Mouse (Mus musculus) retina, postnatal 1 day (tissue): ENCODE results near the gene Afm.

Experiments
- DNase-seq: peaks from one replicate; pipeline ENCODE4 v3.0.0-alpha.2; 2012

Gene Afm

DNA sequence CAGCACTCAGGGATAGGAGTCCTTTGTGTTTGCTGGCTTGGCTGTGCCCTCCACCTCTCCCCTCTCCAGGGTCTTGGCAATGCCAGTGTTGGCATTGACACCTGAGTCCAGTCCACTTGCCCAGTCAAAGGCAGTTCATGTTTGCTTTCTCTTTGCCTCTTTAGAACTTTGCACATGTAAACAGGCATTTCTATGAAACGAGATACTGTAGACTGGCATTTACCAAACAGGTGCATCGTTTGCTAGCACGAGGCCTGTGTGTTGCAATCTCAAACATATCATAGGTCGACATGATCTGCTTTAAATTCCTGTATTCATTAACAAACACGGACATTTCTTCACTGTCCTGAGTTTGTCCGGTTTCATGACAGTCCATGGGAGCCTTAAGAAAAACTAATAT, 42.0 kb downstream of the Afm start, which contains the start of gene 5830473C10Rik:
Gene 5830473C10Rik, plus strand, starts transcription at position 365 of the 400 bp plus-strand sequence.
- no peak for DNase-seq

DNA sequence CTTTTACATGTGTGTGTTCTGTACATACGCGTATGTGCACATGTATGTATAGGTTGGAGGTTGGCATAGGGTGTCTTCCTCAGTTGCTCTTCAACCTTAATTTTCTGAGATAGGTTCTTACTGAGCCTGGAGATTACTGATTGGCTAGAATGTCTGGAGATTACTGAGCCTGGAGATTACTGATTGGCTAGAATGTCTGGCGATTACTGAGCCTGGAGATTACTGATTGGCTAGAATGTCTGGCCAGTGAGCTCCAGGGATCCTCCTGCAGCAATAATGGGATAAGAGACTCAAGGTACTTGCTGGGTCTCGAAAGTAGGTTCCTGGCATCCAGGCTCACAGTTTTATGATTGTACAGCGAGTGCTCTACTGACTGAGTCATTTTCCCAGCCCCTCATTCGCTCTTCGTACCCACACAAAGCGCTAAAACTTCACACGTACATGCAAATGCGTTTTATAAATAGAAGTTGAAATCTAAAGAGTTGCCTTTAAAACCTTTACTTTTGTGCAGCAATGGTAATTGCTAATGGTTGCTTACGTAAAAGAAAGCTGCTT, 43.1 kb downstream of the Afm start:
- no peak for DNase-seq

DNA sequence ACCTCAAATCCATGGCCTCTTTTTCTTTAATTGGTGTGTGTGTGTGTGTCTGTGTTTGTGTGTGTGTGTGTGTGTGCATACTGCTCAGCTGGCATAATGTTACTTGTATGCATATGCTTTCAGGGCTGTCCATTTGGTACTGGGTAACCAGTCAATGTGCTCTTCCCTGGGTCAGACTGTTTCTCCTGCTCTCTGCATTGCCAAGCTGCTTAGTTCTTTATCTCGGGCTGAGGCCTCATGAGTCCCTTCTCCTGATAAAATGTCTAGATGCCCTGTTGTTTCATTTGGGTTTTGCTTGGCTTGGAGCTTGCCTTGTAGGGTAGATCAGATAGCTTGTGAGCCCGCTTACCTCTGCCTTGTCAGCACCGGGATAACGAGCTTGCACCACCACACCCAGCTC, 44.1 kb downstream of the Afm start:
- peak; percentile 37 for DNase-seq

DNA sequence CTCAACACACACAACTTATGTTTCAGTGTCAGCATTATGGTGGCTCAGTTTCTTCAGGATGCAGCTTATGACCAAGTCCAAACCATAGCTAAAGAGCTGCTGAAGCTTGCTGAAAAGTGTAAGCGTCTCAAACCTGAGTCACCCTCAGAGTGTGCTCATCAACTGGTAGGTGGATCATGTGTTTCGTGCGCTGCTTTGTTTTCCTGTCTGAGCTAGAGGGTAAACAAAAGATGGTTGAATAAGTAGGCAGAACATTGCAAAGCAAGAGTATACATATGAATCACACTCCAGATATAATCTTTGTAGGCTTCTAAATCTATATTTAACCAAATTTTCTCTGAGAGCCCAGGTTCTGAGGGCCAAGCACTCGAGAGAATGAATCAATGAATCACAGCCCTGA, 45.4 kb downstream of the Afm start:
- no peak for DNase-seq

DNA sequence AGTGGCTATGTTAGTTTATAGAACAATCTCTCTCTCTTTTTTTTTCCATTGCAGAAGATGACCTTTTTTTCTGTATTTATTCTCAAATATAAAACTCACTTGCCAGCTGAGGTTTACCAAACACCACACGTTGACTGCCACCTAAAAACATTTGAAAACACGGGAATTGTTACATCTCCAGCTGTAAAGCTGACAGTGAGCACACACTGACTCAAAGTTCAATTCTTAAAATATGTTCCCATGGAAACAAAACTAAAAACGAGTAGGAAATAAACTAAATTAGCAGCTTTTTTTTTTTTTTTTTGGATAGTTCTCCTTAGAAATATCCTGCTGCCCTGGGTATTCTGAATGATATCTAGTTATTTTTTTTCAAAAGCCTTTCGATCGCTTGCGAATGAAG, 46.5 kb downstream of the Afm start:
- DNase-seq: no peak

DNA sequence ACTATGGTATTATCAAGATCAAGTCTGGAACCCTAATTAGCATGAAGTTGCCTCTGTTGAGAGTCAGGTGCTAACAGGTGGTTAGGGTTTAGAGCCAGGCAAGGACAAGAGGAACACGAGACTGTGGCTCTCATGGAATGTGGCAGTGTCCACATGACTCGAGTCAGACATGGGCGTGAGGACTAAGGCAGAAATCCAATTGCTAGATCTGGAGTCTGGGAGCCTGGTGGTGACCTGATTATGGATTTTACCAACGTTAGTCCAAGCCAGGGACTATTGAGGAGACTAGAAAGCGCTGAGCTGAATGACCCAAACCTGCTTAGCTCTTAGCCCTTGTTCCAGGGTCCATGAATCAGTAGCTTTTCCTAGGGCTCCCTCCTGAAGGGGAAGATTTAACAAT, 49.1 kb downstream of the Afm start:
- DNase-seq: no peak

DNA sequence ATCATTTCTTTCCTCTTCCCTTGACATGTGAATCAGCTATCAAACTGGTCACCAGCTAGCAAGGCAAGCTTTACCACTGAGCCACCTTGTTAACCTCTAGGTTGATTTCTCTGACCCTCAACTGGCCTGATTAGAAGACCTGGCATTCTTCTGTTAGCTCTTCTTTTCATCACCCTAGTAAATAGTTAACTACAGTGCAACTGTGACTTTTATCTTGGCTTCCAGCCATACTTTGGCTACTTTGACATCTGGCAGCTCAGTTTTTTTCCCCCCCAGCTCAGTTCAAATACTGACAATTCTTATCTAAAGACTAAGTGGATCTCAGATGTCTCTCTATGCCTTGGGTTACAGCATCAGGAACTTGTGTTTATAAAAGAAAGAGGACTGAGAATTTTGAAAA, 49.6 kb downstream of the Afm start:
- no peak for DNase-seq

DNA sequence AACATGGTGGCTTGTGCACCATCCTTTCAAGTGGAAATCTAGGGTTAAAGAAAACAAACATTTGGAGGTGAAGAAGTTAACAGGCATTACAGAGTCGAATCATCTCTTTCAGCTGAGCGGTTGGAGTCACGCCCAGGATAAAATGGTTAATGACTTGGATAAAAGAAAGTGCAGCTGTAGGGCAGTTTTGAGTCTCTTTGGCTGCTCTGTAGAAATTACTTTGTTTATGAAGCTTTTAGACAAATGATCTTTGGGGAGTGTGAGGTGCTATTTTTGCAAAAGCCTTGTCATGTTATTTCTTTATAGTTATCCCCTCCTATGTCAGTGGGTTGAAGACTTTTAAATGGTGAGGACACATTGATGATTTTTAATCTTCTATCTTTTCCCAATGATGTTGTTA, 52.5 kb downstream of the Afm start:
- no peak for DNase-seq

DNA sequence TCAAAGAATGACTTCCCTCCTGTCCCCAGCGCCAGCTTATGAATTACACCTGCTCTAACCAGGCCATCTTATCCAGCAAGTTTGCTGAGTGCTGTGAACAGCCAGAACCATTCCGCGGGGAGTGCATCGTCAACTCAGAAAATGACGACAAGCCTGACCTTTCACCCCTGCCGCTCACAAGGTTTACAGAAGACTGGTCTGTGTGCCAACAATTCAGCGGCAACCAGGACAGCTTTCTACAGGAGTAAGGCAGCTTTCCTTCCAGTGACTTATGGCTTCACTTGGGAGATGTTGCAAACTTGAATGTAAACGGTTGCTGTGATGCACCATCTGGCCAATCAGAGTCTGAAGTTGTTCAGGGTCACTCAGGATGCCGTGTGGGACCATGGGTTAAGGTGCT, 59.0 kb downstream of the Afm start:
- no peak for DNase-seq

DNA sequence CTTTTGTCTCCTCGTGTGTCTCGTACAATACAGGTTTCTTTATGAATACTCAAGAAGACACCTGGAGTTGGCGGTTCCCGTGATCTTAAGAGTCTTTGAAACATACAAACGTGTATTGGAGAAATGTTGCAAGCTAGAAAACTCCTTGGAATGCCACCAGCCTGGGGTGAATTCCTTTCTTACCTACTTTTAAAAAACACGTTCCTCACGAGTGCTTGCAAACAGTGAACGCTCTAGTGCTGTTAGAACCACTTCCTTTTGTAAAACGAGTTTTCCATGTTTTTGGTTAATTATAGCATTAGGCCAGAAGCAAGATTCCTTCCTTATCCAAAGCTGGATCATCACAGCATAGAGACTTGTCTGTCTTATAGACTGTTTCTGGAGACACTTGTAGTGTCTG, 60.8 kb downstream of the Afm start:
- no peak for DNase-seq

DNA sequence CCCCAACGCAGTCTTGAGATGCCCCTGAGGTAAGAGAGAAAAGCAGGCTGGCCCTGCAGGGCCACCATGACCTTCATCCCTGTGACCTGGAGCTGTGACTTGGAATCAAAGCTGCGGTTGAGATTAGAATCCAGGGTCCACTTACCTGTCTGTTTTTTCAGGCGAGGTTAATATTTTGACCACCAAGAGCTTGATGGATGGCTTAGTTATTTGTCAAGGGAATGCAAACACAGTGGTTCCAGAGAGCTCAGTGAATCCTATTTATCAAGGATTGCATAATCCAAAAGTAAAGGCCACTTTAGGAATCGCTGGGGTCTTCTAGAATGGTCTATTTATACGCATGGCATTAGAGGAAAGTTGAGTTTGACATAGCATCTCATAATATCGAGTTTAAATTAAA, 63.4 kb downstream of the Afm start:
- DNase-seq: no peak

DNA sequence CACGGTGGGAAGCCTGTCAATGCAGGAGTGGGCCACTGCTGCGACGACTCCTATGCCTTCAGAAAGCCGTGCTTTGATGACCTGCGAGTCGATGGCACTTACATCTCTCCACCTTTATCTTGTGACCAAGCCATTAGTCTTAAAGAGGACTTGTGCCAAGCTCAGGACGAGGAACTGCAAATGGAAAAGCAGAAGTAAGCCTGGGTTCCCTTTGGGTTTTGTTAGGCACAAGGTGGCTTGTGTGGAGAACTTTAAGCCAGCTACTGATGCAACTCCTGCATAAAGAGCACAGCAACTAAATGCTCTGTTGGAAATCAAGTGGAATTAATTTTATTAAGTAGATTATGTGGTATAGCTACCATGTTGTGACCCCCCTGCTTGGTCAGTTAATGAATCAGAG, 66.1 kb downstream of the Afm start:
- DNase-seq: no peak

DNA sequence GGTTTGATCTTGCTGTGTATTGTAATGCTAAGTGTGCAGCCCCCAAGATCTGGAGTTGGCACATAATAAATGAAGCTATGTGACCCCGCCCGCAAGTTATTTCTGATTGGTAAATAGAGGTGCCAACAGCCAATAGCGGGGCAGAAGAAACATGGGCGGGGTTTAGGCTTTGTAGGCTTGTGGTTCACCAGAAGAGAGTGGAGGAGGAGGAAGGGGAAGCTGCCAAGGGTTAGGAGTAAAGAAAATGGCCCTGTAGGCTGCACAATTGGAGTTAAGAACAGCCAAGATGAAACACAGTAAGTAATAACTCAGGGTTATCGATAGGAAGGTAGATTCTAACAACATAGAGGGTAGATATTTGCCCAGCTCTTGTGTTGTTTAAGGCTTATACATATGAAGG, 67.8 kb downstream of the Afm start:
- no peak for DNase-seq

DNA sequence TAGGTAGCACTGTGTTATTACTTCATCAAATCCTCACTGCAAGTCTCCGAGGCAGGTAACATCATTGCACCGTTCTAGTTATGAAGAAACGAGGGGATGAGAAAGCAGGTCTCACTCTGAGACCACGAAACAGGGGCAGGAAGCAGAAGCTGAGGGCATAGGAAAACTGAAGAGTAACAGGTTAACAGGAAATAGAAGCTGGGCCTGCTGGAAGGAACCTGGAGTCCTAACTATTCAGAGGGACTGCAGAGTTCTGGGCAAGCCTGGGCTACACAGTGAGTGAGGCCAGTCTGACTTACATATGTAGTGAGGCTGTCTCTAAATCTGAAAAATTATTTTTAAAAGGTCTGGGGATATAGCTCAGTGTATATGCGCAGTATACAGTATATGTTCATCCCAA, 69.4 kb downstream of the Afm start:
- no peak for DNase-seq

DNA sequence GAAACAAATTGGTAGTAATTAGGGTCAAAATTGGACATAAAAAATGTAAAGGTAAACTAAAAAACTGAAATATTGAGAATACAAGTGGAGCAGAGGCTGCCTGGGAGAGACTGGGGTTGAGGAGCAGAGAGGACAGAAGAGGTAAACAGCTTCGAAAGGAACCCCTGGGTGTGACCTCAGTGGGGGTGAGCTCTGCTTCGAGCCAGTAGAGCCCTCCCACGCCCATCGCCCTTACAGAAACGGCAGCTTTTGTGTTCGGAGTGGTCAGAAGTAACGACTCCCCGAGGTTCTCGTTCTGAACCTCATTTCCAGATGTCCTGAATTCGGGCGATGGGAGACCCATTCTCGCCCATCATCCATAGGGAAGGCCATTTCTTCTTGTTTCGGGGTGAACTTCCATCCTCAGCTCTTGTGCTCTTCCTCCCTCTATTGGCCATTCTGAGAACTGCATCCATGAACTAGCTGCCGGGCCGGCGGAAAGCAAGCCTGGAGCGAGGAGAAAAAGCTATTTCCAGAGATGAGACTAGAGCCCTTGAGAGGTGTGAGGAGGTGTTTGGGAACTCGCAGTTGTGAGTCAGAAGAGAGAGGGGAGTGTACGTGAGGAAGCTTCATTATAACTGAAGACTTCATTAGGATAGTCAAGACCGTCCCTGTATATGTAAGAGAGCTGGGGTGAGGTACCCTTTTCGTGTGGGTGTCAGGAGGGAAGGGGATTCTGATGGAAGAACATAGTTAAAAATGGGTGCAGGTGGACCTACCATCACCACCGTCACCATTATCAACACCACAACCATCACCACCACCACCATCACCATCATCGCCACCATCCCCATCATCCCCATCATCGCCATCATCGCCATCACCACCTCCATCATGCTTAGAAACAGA, 70.2 kb downstream of the Afm start:
- peak; percentile 86 for DNase-seq

DNA sequence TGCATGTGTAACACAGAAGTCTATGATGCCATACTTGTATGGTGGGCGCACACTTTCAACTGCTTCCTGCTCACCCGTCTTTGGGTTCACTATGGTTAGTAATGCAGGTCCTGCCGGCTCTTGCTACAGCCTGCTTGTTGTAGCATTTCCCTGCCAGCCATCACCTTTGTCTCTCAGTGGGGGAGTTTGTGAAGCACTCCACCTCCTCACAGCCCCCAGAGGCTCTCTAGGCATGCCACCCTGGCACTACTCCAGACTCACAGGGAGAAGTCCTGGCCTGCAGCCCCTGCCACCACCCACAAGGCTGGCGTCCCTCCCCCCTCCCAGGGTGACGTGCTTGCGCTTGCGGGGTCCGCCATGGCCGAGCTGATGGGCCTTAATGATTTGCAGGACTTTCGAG, 71.9 kb downstream of the Afm start:
- DNase-seq: no peak

DNA sequence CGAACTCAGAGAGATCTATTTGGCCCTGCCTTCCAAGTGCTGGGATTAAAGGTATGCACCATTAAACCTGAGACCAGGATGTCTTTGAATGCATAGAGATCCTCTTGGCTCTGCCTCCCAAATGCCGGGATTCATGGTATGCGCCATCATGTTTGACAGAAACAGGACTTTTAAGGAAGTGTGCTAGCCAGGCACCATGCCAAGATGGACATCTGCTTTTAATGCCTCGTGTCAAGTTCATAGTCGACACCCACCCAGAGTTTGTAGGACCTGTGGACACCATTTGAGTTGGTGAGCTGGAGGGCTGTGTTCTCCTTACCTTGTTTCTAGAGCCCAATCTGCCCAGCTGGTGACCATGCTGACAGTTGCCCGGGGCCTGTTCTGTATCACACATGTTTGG, 73.2 kb downstream of the Afm start:
- DNase-seq: no peak

DNA sequence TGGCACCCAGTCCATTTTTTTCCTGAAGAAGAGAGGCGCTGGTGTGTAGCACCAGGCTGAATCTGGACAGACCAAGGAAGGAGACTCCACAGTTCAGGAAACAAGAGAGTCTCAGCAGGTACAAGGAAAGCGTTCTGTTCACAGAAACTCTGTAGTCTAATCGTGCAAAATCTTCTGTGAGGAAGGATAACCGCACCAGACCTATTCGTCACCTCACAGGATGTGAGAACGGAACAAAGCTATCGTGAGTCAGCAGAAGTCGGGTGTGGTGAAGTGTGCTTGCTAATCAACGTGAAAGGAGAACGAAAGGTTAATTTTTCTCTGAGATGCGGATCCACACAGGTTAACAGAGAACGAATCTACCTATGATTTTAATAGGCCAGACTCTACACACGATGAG, 76.2 kb downstream of the Afm start:
- no peak for DNase-seq

DNA sequence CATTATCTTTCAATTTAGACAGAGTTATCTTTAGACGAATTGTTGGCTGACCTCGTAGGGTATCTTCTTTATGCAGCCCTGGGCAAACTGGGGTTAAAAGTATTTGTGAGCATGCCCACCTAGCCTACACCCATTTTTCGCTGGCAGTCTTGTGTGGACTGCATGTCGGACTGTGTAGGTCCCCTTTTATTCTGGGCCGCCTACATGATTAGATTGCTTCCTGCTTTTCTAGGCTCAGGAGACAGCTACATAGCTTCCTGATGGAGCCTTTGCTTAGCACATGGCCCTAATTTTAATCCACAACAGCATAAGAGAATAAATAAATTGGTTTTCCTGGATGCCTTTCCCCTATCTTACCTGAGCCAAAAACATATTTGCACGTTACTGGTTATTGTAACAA, 77.4 kb downstream of the Afm start:
- no peak for DNase-seq

DNA sequence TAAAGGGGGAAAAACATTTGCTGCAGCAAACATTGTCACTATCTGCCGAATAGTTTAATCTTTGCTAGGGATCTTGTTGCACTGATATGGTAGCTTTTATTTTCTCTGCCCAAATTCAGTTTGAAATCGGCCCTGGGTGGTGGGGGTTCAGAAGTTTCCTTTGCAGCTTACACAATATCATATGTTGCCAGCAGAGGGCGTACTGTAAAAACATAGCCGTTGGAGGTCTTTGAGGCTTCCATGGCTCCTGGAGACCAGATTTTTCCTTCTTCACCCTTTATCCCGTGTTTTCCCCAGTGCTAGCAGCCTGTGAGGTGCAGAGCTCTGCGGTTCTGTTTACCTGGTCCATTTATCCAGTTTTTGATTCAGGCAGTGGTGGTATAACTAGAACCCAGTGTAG, 82.7 kb downstream of the Afm start:
- DNase-seq: peak; percentile 73
